Mouse (Mus musculus) hindbrain, postnatal 0 days (tissue): ENCODE data around the gene Ssu72. TPM values are rescaled to one million over a fixed set of nuclear protein-coding genes. Genes with fewer than 3 reads are reported as not detected.

Experiments
- ATAC-seq: fragments of 200-750 bp; cut with Nextera tagmentation; 2 replicates; pipeline ENCODE4 v1.8.0; 2017; ENCODE audit warnings: mild to moderate bottlenecking, moderate TSS enrichment, moderate library complexity
- DNase-seq: peaks from one replicate; pipeline ENCODE4 v3.0.0-alpha.2; 2015; ENCODE audit warnings: low spot score
- H3K27ac ChIP-seq: fragments of 300-500 bp; sonication (generic); 2 replicates; pipeline ENCODE4 v1.5.1; 2014; ENCODE audit warnings: mild to moderate bottlenecking
- H3K27me3 ChIP-seq: fragments of 300-500 bp; sonication (generic); 2 replicates; pipeline ENCODE4 v1.6.1; 2014; ENCODE audit warnings: low read length, mixed read lengths; ENCODE audit not compliant: insufficient read depth
- H3K36me3 ChIP-seq: fragments of 300-500 bp; sonication (generic); 2 replicates; pipeline ENCODE4 v1.6.1; 2014; ENCODE audit warnings: low read length, mixed read lengths; ENCODE audit not compliant: insufficient read depth
- H3K4me1 ChIP-seq: fragments of 300-500 bp; sonication (generic); 2 replicates; pipeline ENCODE4 v1.6.1; 2014; ENCODE audit warnings: antibody characterized with exemption, low read length, mixed read lengths; ENCODE audit not compliant: insufficient read depth
- H3K4me2 ChIP-seq: fragments of 300-500 bp; sonication (generic); 2 replicates; pipeline ENCODE4 v1.6.1; 2014; ENCODE audit warnings: low read depth, mild to moderate bottlenecking, low read length, moderate library complexity, mixed read lengths
- H3K4me3 ChIP-seq: fragments of 300-500 bp; sonication (generic); 2 replicates; pipeline ENCODE4 v1.5.1; 2014; ENCODE audit warnings: low read length
- H3K9ac ChIP-seq: fragments of 300-500 bp; sonication (generic); replicated peaks from 2 replicates; pipeline ENCODE4 v1.6.1; 2014; ENCODE audit warnings: mild to moderate bottlenecking, low read length, moderate library complexity, mixed read lengths
- H3K9me3 ChIP-seq: fragments of 300-500 bp; sonication (generic); 2 replicates; pipeline ENCODE4 v1.6.1; 2016; ENCODE audit warnings: low read length, mixed read lengths
- CTCF ChIP-seq: IDR thresholded peaks from 2 replicates; pipeline ENCODE4 v1.5.1; 2016; ENCODE audit warnings: antibody characterized with exemption, control low read depth, low read depth
- WGBS: fragments of 180-500 bp; shearing (Covaris S2); extraction: QIAGEN DNeasy Blood & Tissue Kit; methylation state at CpG from one replicate; pipeline ENCODE4 v1.1.7; 2014; 5-methylcytosine and 5-hydroxymethylcytosine counted together
- polyA plus RNA-seq: library from polyadenylated mRNA; unstranded; fragments of >200 nt; fragmentation: Nextera tagmentation; extraction: Ambion mirVana; gene quantifications from 2 replicates; pipeline ENCODE4 v1.2.1, GENCODE M21; 2015
- total RNA-seq: library from RNA; depleted of rRNA; stranded (reverse); fragments of >200 nt; gene quantifications from 2 replicates; pipeline ENCODE4 v1.2.3, GENCODE M21; 2014

Ssu72 gene
- total and polyA plus RNA-seq, 2 experiments from 2014 or later: 110 to 165 TPM

- Histone ChIP-seq H3K9me3 (no peaks in the 10 kb centered on the region), H3K36me3 (no peaks in the 10 kb centered on the region), H3K27me3 (no peaks in the 10 kb centered on the region), H3K4me3 (peak overlapping the region; percentile 35), H3K4me2 (peak overlapping the region; percentile 67), H3K4me1 (peaks cover 13% of the 10 kb centered on the region), H3K9ac (peak overlapping the region; percentile 44; the same call in 1 of the 2 replicates), H3K27ac (0 out of 2 replicates have a peak overlapping the region, but pooled peaks have one; percentile 77)
- WGBS: 32% methylated on average over 5 of the region's 5 CpGs
- no peak for TF ChIP-seq CTCF
- DNase-seq (no peak), ATAC-seq (no peak)
These were observed 68.9 kb downstream of the Ssu72 start for GRCm38 (mm10) chr4:155773335-155774078.

- peak within 1 kb of the TSS; percentile 77 for H3K27ac ChIP-seq
- peak within 1 kb of the TSS; percentile 67 for H3K4me2 ChIP-seq
- TF ChIP-seq CTCF: peak; percentile 11; the same call in 1 of the 2 replicates
These were observed 69.7 kb downstream of the Ssu72 start, which contains the start of gene Vwa1 for GRCm38 (mm10) chr4:155774280-155774754. TSS of gene Vwa1 (minus strand) at chr4:155774698.

GRCm38 (mm10) chr4:155774971-155775740 is 70.6 kb downstream of the Ssu72 start:
- no peak for ATAC-seq
- Histone ChIP-seq H3K9me3 (no peaks in the 10 kb centered on the region), H3K9ac (peak overlapping the region; percentile 44), H3K27me3 (no peaks in the 10 kb centered on the region), H3K27ac (peak overlapping the region; percentile 77), H3K4me2 (peak overlapping the region; percentile 67), H3K36me3 (no peaks in the 10 kb centered on the region), H3K4me1 (peaks cover 8% of the 10 kb centered on the region; the same call in 1 of the 2 replicates), H3K4me3 (peak overlapping the region; percentile 35)
- WGBS: 32% methylated on average over 9 of the region's 9 CpGs
- DNase-seq: peak; percentile 52
- no peak for TF ChIP-seq CTCF

More at GRCm38 (mm10) chr4:155774280-155774754, 69.7 kb downstream of the Ssu72 start, which contains the start of gene Vwa1:
- WGBS: under 1% methylated on average over 35 of the region's 35 CpGs
- Histone ChIP-seq H3K36me3 (no peaks in the 10 kb centered on the region), H3K9me3 (no peaks in the 10 kb centered on the region), H3K27me3 (no peaks in the 10 kb centered on the region), H3K4me3 (peak within 1 kb of the TSS; percentile 35), H3K4me1 (peaks cover 13% of the 10 kb centered on the region), H3K9ac (peak within 1 kb of the TSS; percentile 44)
- DNase-seq (peak; percentile 91), ATAC-seq (peak; percentile 85)

- H3K4me1 ChIP-seq: peaks cover 8% of the 10 kb centered on the region; the same call in 1 of the 2 replicates
- peak overlapping the region; percentile 77; the same call in 1 of the 2 replicates for H3K27ac ChIP-seq
- 62% methylated on average over 3 of the region's 3 CpGs for WGBS
- H3K27me3 ChIP-seq: no peaks in the 10 kb centered on the region
- no peak for DNase-seq
- H3K4me3 ChIP-seq: no peak overlapping the region
- no peak for TF ChIP-seq CTCF
- H3K36me3 ChIP-seq: no peaks in the 10 kb centered on the region
- H3K9ac ChIP-seq: no peak overlapping the region
- H3K9me3 ChIP-seq: no peaks in the 10 kb centered on the region
- no peak for ATAC-seq
- H3K4me2 ChIP-seq: no peak overlapping the region
These were observed 71.3 kb downstream of the Ssu72 start for GRCm38 (mm10) chr4:155775855-155776254.

GRCm38 (mm10) chr4:155776704-155777335 is 72.2 kb downstream of the Ssu72 start:
- ATAC-seq (no peak), DNase-seq (no peak)
- TF ChIP-seq CTCF: no peak
- Histone ChIP-seq H3K36me3 (no peaks in the 10 kb centered on the region), H3K9ac (no peak overlapping the region), H3K4me3 (no peak overlapping the region), H3K27ac (no peak overlapping the region), H3K9me3 (no peaks in the 10 kb centered on the region), H3K4me1 (peaks cover 8% of the 10 kb centered on the region; the same call in 1 of the 2 replicates), H3K27me3 (no peaks in the 10 kb centered on the region), H3K4me2 (no peak overlapping the region)
- 23% methylated on average over 2 of the region's 2 CpGs for WGBS

- H3K9me3 ChIP-seq: no peaks in the 10 kb centered on the region
- ATAC-seq: no peak
- no peak overlapping the region for H3K9ac ChIP-seq
- TF ChIP-seq CTCF: no peak
- H3K27ac ChIP-seq: 0 out of 2 replicates have a peak overlapping the region, but pooled peaks have one; percentile 27
- H3K36me3 ChIP-seq: no peaks in the 10 kb centered on the region
- 77% methylated on average over 2 of the region's 2 CpGs for WGBS
- DNase-seq: no peak
- no peak overlapping the region for H3K4me2 ChIP-seq
- no peaks in the 10 kb centered on the region for H3K27me3 ChIP-seq
- no peak overlapping the region for H3K4me3 ChIP-seq
- peaks cover 8% of the 10 kb centered on the region; the same call in 1 of the 2 replicates for H3K4me1 ChIP-seq
These were observed 73.2 kb downstream of the Ssu72 start for GRCm38 (mm10) chr4:155777816-155778215.
